Mouse (Mus musculus) myocyte (in vitro differentiated cells): ENCODE results near the gene Dmkn.

Experiments
- CEBPB ChIP-seq: IDR thresholded peaks from 2 replicates; pipeline ENCODE4 v1.6.1; 2011; ENCODE audit warnings: mild to moderate bottlenecking, moderate library complexity; ENCODE audit not compliant: poor library complexity, insufficient read depth, severe bottlenecking
- E2F4 ChIP-seq: IDR thresholded peaks from one replicate; pipeline ENCODE4 v1.6.1; 2011; ENCODE audit warnings: mild to moderate bottlenecking, control low read depth, moderate library complexity; ENCODE audit not compliant: insufficient read depth
- MAX ChIP-seq: IDR thresholded peaks from one replicate; pipeline ENCODE4 v1.6.1; 2011; ENCODE audit warnings: low read depth, mild to moderate bottlenecking, control low read depth
- MYOD1 ChIP-seq, 3 experiments: IDR thresholded peaks; one replicate each; pipeline ENCODE4 v1.6.1; 2011; ENCODE audit warnings: control low read depth in 2 of 3, low read depth in 2 of 3, mild to moderate bottlenecking in 2 of 3, moderate library complexity in 1 of 3; ENCODE audit not compliant: insufficient read length in 2 of 3, control insufficient read depth in 1 of 3
- MYOG ChIP-seq, 3 experiments: IDR thresholded peaks; one replicate each; pipeline ENCODE4 v1.6.1; 2011; ENCODE audit warnings: control low read depth in 2 of 3, low read depth in 2 of 3, mild to moderate bottlenecking in 2 of 3; ENCODE audit not compliant: insufficient read length in 2 of 3, control insufficient read depth in 1 of 3, insufficient read depth in 1 of 3
- POLR2A ChIP-seq: IDR thresholded peaks from one replicate; pipeline ENCODE4 v1.6.1; 2011; ENCODE audit warnings: low read depth, mild to moderate bottlenecking, control low read depth, moderate library complexity; ENCODE audit not compliant: insufficient read length
- POLR2AphosphoS2 ChIP-seq: IDR thresholded peaks from one replicate; pipeline ENCODE4 v1.6.1; 2011; ENCODE audit warnings: low read depth, control low read depth; ENCODE audit not compliant: insufficient read length
- REST ChIP-seq: IDR thresholded peaks from one replicate; pipeline ENCODE4 v1.6.1; 2011; ENCODE audit warnings: mild to moderate bottlenecking, control low read depth, moderate library complexity; ENCODE audit not compliant: insufficient read depth, insufficient read length
- SRF ChIP-seq: IDR thresholded peaks from one replicate; pipeline ENCODE4 v1.6.1; 2011; ENCODE audit warnings: low read depth; ENCODE audit not compliant: control insufficient read depth, insufficient read length
- TCF12 ChIP-seq: IDR thresholded peaks from one replicate; pipeline ENCODE4 v1.6.1; 2011; ENCODE audit warnings: mild to moderate bottlenecking, control low read depth; ENCODE audit not compliant: poor library complexity, insufficient read depth, severe bottlenecking
- TCF3 ChIP-seq: IDR thresholded peaks from one replicate; pipeline ENCODE4 v1.6.1; 2011; ENCODE audit warnings: low read depth, control low read depth; ENCODE audit not compliant: insufficient read length
- USF1 ChIP-seq: IDR thresholded peaks from one replicate; pipeline ENCODE4 v1.6.1; 2011; ENCODE audit warnings: low read depth, mild to moderate bottlenecking, control low read depth, moderate library complexity

- TF ChIP-seq POLR2A (no peak), MYOD1 (IDR thresholded peaks at IDR 0.05; ENCODE audit: control insufficient read depth in 1 of 3, insufficient read length in 2 of 3, low read depth in 2 of 3) (no peak), E2F4 (no peak), TCF12 (no peak), TCF3 (no peak), REST (no peak), USF1 (no peak), MAX (no peak), MYOG (IDR thresholded peaks at IDR 0.05; ENCODE audit: control insufficient read depth in 1 of 3, insufficient read depth in 1 of 3, insufficient read length in 2 of 3, low read depth in 2 of 3) (no peak), SRF (no peak), POLR2AphosphoS2 (no peak), CEBPB (no peak)
Observed at GRCm38 (mm10) chr7:30728214-30728613, 35.3 kb upstream of the Dmkn start.
